Mouse (Mus musculus): ENCODE measurements around the gene Kin. TPM values are rescaled to one million over a fixed set of nuclear protein-coding genes. Genes with fewer than 3 reads are reported as not detected.

Gene Kin
- 4.6 and 5.1 TPM in 2 replicates for polyA plus RNA-seq (2012; rRNA removed)

- DNase-seq (ENCODE audit: low read depth, low spot score), result peak; percentile 84
- WGBS, result under 1% methylated on average over 61 of the region's 61 CpGs
These were observed at the start of gene Kin, which contains the start of gene Atp5c1 for GRCm38 (mm10) chr2:10080310-10081010. Gene Kin (plus strand): TSS chr2:10080593. Gene Atp5c1 (minus strand): TSS chr2:10080510.

GRCm38 (mm10) chr2:10033684-10034083, 46.7 kb upstream of the Kin start:
- DNase-seq (ENCODE audit: low read depth, low spot score), result no peak

GRCm38 (mm10) chr2:10034976-10035375, 45.4 kb upstream of the Kin start:
- DNase-seq (ENCODE audit: low read depth, low spot score), result no peak
- 87% methylated on average over 3 of the region's 3 CpGs for WGBS

More at GRCm38 (mm10) chr2:10033684-10034083, 46.7 kb upstream of the Kin start:
- 36% methylated on average over 4 of the region's 4 CpGs for WGBS

GRCm38 (mm10) chr2:10047758-10048436, 32.5 kb upstream of the Kin start:
- under 1% methylated on average over 47 of the region's 47 CpGs for WGBS
- no peak for DNase-seq (ENCODE audit: low read depth, low spot score)

- peak; percentile 73 for DNase-seq (ENCODE audit: low read depth, low spot score)
- under 1% methylated on average over 36 of the region's 36 CpGs for WGBS
These were observed 31.9 kb upstream of the Kin start, which contains the start of gene Taf3 for GRCm38 (mm10) chr2:10048461-10048860. Gene Taf3 (minus strand): TSS chr2:10048596.

GRCm38 (mm10) chr2:10049456-10049855, 30.9 kb upstream of the Kin start:
- no peak for DNase-seq (ENCODE audit: low read depth, low spot score)
- 11% methylated on average over 10 of the region's 10 CpGs for WGBS

GRCm38 (mm10) chr2:10050878-10051277, 29.5 kb upstream of the Kin start:
- WGBS, result 92% methylated on average over 3 of the region's 3 CpGs

GRCm38 (mm10) chr2:10051996-10052395, 28.4 kb upstream of the Kin start:
- no peak for DNase-seq (ENCODE audit: low read depth, low spot score)
- 94% methylated on average over 1 of the region's 1 CpGs for WGBS

More at GRCm38 (mm10) chr2:10050878-10051277, 29.5 kb upstream of the Kin start:
- DNase-seq (ENCODE audit: low read depth, low spot score), result no peak

- WGBS, result 79% methylated on average over 5 of the region's 5 CpGs
- DNase-seq (ENCODE audit: low read depth, low spot score), result no peak
These were observed 21.6 kb upstream of the Kin start for GRCm38 (mm10) chr2:10058836-10059235.

GRCm38 (mm10) chr2:10071751-10072150, 8.6 kb upstream of the Kin start:
- DNase-seq (ENCODE audit: low read depth, low spot score), result no peak
- WGBS, result 66% methylated on average over 7 of the region's 7 CpGs

GRCm38 (mm10) chr2:10074470-10074869, 5.9 kb upstream of the Kin start:
- DNase-seq (ENCODE audit: low read depth, low spot score), result no peak
- 44% methylated on average over 7 of the region's 7 CpGs for WGBS

GRCm38 (mm10) chr2:10076675-10077074, 3.7 kb upstream of the Kin start:
- 58% methylated on average over 8 of the region's 8 CpGs for WGBS
- no peak for DNase-seq (ENCODE audit: low read depth, low spot score)

GRCm38 (mm10) chr2:10079745-10080309, 566 bp upstream of the Kin start:
- no peak for DNase-seq (ENCODE audit: low read depth, low spot score)
- under 1% methylated on average over 28 of the region's 28 CpGs for WGBS

- WGBS, result 82% methylated on average over 5 of the region's 5 CpGs
- no peak for DNase-seq (ENCODE audit: low read depth, low spot score)
These were observed 1.2 kb downstream of the Kin start for GRCm38 (mm10) chr2:10081453-10082080.

- WGBS, result 78% methylated on average over 1 of the region's 1 CpGs
- no peak for DNase-seq (ENCODE audit: low read depth, low spot score)
These were observed 2.3 kb downstream of the Kin start for GRCm38 (mm10) chr2:10082737-10083136.

- no peak for DNase-seq (ENCODE audit: low read depth, low spot score)
- WGBS, result 54% methylated on average over 8 of the region's 8 CpGs
These were observed 7.0 kb downstream of the Kin start for GRCm38 (mm10) chr2:10087256-10087850.

GRCm38 (mm10) chr2:10094327-10095100, 14.1 kb downstream of the Kin start:
- no peak for DNase-seq (ENCODE audit: low read depth, low spot score)
- 46% methylated on average over 14 of the region's 14 CpGs for WGBS

GRCm38 (mm10) chr2:10098598-10099215, 18.3 kb downstream of the Kin start:
- no peak for DNase-seq (ENCODE audit: low read depth, low spot score)
- WGBS, result 37% methylated on average over 9 of the region's 9 CpGs

GRCm38 (mm10) chr2:10100471-10100870, 20.1 kb downstream of the Kin start:
- DNase-seq (ENCODE audit: low read depth, low spot score), result no peak
- WGBS, result 66% methylated on average over 2 of the region's 2 CpGs

All from large intestine, adult 2 months (tissue).